Comparison of ENCODE assay signal across 42 mouse cellular contexts in genomic region chr16:23412930-23413329, GRCm38 (mm10). TPM values are rescaled to one million over a fixed set of nuclear protein-coding genes. Genes with fewer than 3 reads are reported as not detected.
"Had no signal": no experiment of that assay in that cellular context is flagged by ENCODE, and none has a peak within 500 bp of the region (broad histone marks: within the 10 kb centered on the region; RNA-seq: fewer than 3 reads in every experiment).

No protein-coding gene starts in this region.

- H3K9me3 ChIP-seq: heart, embryonic 10.5 days; heart, embryonic 13.5 days; heart, embryonic 15.5 days; hindbrain, embryonic 10.5 days; hindbrain, embryonic 12.5 days; hindbrain, embryonic 13.5 days; hindbrain, embryonic 15.5 days; intestine, embryonic 15.5 days; kidney, embryonic 15.5 days had no signal

- H3K27me3 ChIP-seq: heart, embryonic 13.5 days; heart, embryonic 15.5 days; hindbrain, embryonic 12.5 days; hindbrain, embryonic 13.5 days; hindbrain, embryonic 15.5 days; intestine, embryonic 15.5 days; kidney, embryonic 15.5 days had no signal

- H3K27ac ChIP-seq: heart, embryonic 10.5 days; heart, embryonic 13.5 days; heart, embryonic 15.5 days; hindbrain, embryonic 10.5 days; hindbrain, embryonic 12.5 days; hindbrain, embryonic 13.5 days; hindbrain, embryonic 15.5 days; hindbrain, postnatal 0 days; intestine, embryonic 15.5 days; kidney, embryonic 15.5 days; kidney, postnatal 0 days; layer of hippocampus, adult 2 months; left cerebral cortex, adult 2 months had no signal

- H3K4me3 ChIP-seq: heart, embryonic 10.5 days; heart, embryonic 12.5 days; heart, embryonic 13.5 days; heart, embryonic 15.5 days; hindbrain, embryonic 10.5 days; hindbrain, embryonic 12.5 days; hindbrain, embryonic 13.5 days; hindbrain, embryonic 15.5 days; intestine, embryonic 15.5 days; kidney, embryonic 15.5 days; layer of hippocampus, adult 2 months; left cerebral cortex, adult 2 months had no signal

- H3K9ac ChIP-seq: heart, embryonic 12.5 days; heart, embryonic 13.5 days; heart, embryonic 15.5 days; hindbrain, embryonic 12.5 days; hindbrain, embryonic 13.5 days; hindbrain, embryonic 15.5 days; intestine, embryonic 15.5 days; kidney, embryonic 15.5 days had no signal

- ATAC-seq: hindbrain, embryonic 16.5 days; hindbrain, postnatal 0 days; inflammation-experienced regulatory T-cells, adult 6 months; intestine, embryonic 15.5 days; intestine, embryonic 16.5 days; intestine, postnatal 0 days had no signal

- DNase-seq: heart, postnatal 10 days; heart, postnatal 14 days; heart, postnatal 36 days; heart, postnatal 4 days; kidney, adult 11 months; kidney, adult 18-20 months; kidney, adult 2 months; kidney, adult 8-10 months; kidney, adult 9 months; kidney, postnatal 10 days; kidney, postnatal 14 days; kidney, postnatal 25 days; kidney, postnatal 36 days; kidney, postnatal 4 days; layer of hippocampus, adult 9-11 months; layer of hippocampus, postnatal 36 days had no signal

- H3K4me2 ChIP-seq: heart, embryonic 11.5 days; heart, embryonic 12.5 days; heart, embryonic 13.5 days; heart, embryonic 15.5 days; hindbrain, embryonic 12.5 days; hindbrain, embryonic 13.5 days; hindbrain, embryonic 15.5 days; intestine, embryonic 15.5 days; kidney, embryonic 15.5 days had no signal

- H3K36me3 ChIP-seq: heart, embryonic 10.5 days; heart, embryonic 12.5 days; heart, embryonic 13.5 days; heart, embryonic 15.5 days; hindbrain, embryonic 10.5 days; hindbrain, embryonic 12.5 days; hindbrain, embryonic 13.5 days; hindbrain, embryonic 15.5 days; intestine, embryonic 15.5 days; kidney, embryonic 15.5 days had no signal

RNA-seq across cellular contexts. Expression of gene Rtp1, which starts 16.0 kb away (rescaled TPM):
- polyA plus RNA-seq: heart, embryonic 10.5 days; heart, embryonic 11.5 days; heart, embryonic 12.5 days; heart, embryonic 13.5 days; heart, embryonic 14.5 days; heart, embryonic 15.5 days; heart, embryonic 16.5 days; heart, postnatal 0 days; hindbrain, embryonic 10.5 days; hindbrain, embryonic 11.5 days; hindbrain, embryonic 12.5 days; inflammation-experienced regulatory T-cells, adult 6 months; intestine, embryonic 14.5 days; intestine, embryonic 15.5 days; intestine, embryonic 16.5 days; intestine, postnatal 0 days; kidney, embryonic 14.5 days; kidney, embryonic 15.5 days; kidney, postnatal 0 days; large intestine, adult 2 months had no signal
